Mouse (Mus musculus): Measurements from ENCODE around the gene Baiap2l1.

Baiap2l1 gene

DNA sequence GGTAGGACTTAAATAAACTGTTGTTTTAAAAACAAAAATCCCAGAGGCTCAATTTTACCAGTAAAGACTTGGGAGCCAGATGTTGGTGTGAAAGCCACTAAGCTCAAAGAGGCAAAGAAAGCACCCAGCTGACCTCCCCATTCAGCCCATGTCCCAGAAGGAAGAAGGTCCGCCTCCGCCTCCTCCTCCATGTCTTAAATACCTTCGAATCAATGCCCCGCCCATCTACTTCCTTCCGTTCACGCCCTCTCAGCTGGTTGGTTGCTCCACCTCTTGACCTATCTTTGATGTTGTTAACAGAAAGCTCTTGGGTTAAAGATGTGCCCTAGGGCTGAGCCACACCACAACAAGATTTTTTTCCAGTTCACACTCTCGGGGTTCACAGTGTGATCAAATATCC lies 127.7 kb downstream of the Baiap2l1 start:
- DNase-seq (ENCODE audit: low read depth, low spot score) = no peak

DNA sequence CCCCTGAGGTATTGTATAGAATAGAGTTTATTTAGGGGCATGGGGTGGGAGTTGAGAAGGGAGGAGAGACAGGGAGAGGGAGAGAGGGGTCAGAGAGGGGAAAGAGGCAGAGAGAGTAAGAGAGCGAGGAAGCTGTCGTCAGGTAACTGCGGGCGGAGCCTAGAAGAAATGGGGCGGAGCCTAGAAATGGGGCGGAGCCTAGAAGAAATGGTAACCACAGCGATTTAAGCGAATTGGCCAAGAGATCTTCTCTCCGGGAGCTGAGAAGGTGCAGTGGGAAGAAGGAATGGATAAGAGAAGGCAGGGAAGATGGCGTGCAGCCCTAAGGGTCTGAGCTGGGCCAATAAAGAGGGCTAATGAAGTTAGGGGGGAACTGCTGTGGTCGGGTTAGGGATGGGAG lies 131.7 kb downstream of the Baiap2l1 start:
- DNase-seq (ENCODE audit: low read depth, low spot score) = no peak

GRCm38 (mm10) chr5:144223899-144224816 lies 133.8 kb downstream of the Baiap2l1 start:
- peak; percentile 23 for DNase-seq (ENCODE audit: low read depth, low spot score)

- peak; percentile 97 for DNase-seq (ENCODE audit: low read depth, low spot score)
Measured at GRCm38 (mm10) chr5:144223503-144223862, 134.4 kb downstream of the Baiap2l1 start, which contains the start of gene Tecpr1. Gene Tecpr1, minus strand, starts transcription at chr5:144223615.

DNA sequence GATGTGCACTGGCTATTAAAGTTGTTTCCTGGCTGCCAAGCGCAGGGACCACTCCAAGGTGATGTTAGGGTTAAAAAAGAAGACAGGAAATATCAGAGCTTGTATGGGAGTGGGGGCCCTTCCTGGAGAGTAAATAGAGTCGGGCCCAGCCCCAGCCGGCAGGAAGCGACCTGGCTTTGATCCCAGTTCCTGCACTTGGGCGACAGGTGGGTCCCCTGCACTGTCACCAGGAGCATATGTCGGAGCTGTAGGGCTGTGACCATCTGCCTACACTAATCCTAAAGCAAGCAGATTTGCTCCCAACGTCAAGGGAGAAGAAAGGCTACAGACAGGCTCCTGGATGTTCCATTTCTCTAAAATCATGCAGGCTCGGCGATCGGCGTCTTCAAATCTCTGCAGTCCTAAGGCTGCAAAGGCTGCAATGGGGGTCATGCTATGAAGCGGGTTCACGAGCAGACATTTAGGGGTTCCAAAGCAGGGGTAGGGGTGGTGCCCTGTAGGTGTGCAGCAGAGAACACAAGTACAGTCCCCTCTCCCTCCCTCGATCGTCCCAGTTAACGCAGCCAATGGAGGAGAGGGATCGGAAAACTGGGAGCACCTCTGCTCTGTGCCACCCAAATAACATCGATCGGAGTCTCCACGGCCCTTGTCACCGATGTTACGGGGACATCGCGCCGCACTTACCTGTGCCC lies 135.0 kb downstream of the Baiap2l1 start:
- DNase-seq (ENCODE audit: low read depth, low spot score) = peak; percentile 73

- DNase-seq (ENCODE audit: low read depth, low spot score) = peak; percentile 89
Measured at GRCm38 (mm10) chr5:144221305-144221704, 136.6 kb downstream of the Baiap2l1 start.

- no peak for DNase-seq (ENCODE audit: low read depth, low spot score)
Measured at GRCm38 (mm10) chr5:144219936-144220335, 138.0 kb downstream of the Baiap2l1 start.

DNA sequence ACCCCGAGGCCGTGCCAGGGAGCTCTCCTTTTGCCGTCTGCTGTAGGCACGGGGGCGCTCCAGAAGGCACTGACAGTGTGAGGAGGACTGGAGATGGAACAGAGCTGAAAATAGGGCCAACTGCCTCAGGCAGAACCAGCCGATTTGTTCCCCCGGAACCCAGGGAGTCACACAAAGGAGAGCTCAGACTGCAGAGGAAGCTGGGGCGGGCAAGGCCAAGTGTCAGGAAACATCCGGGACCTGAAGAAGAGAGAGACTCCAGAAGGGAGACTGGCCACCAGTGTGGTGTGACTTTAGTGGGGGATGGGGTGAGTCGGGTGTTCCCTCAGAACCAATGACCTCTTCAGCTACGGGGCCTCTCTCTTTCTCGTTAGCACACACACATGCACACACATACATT lies 138.6 kb downstream of the Baiap2l1 start:
- no peak for DNase-seq (ENCODE audit: low read depth, low spot score)

GRCm38 (mm10) chr5:144218061-144218460 lies 139.9 kb downstream of the Baiap2l1 start:
- no peak for DNase-seq (ENCODE audit: low read depth, low spot score)

DNA sequence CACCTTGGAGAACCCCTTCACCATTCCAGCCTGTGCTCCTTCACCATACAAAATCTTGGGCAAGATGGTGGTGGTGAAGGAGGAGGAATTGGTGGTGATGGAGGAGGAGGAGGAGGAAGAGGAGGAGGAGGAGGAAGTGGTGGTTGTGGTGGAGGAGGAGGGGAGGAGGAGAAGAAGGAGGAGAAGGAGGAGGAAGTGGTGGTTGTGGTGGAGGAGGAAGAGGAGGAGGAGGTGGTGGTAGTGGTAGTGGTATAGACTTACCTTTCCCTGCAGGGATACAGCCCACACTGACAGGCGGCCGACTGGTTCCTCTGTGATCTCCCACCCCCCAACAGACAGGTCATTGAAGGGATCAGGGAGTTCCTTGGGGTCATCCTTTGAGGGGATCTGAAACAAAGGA lies 141.9 kb downstream of the Baiap2l1 start:
- DNase-seq (ENCODE audit: low read depth, low spot score) = peak; percentile 39
